Mouse (Mus musculus): ENCODE data around the gene Nxpe5. TPM values are rescaled to one million over a fixed set of nuclear protein-coding genes. Genes with fewer than 3 reads are reported as not detected.

Nxpe5 gene
- polyA plus RNA-seq (2014; fragmentation: Nextera tagmentation; extraction: Ambion mirVana) = not detected in 2 replicates

DNA sequence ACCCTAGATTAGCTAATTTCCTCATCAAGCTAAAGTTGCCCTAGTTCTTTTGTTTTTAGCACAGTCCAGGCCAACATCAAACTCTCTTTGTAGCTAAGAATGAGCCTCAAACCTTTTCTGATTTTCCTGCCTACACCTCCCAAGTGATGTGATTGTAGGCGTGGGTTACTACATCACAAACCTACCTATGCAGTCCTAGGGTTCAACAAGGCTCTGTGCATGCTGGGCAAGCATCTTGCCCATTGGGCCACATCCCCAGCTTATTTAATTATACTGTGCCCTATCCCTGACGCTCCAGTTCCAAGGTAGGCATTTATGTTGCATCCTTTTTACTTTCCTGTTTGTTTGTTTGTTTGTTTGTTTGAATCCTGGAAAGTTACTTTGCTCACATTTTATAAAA is at the start of gene Nxpe5:
Nxpe5 (plus strand) TSS at position 199 of the 400 bp plus-strand sequence.
- 57% methylated on average over 2 of the region's 2 CpGs for WGBS
- no peak for ATAC-seq (ENCODE audit: insufficient number of reproducible peaks, insufficient read depth, low FRiP score, low read depth)

DNA sequence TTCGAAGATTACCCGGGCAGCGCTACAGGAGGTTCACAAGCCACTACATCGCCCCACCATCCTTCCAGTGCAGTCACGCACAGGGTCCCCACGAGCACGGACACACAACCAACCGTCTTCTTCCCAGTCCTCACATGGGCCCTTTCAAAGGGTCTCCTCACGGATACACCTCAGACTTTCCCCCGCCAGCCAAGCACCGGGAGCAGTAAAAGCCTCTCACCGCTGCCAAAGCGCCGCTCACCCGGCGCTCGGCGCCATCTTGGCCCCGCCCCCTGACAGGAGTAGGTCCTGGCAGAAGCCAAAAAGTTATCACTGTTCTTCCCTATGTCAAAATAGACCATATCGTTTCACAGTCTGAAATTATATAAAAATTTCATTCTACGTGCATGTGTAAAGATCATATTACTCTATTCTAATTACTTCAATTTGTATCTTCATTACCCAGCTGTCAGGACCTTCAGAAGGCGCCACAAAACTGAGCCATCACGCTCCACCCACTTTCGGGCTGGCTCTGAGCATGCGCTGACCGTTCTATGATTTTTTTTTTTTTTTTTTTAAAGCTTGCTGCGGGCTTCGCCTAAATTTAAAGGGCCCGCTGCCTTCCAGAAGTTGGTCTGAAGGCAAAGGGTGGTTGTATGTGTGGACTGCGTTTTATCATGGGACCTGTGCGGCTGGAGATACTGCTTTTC is 38.6 kb upstream of the Nxpe5 start, which contains the start of the genes Taf6 and Cnpy4:
Taf6 (minus strand) TSS at position 502 of the 689 bp plus-strand sequence.
Cnpy4 (plus strand) TSS at position 536 of the 689 bp plus-strand sequence.
- under 1% methylated on average over 31 of the region's 31 CpGs for WGBS
- peak; percentile 84 for ATAC-seq (ENCODE audit: insufficient number of reproducible peaks, insufficient read depth, low FRiP score, low read depth)
- Histone ChIP-seq H3K9me3 (ENCODE audit: control insufficient read depth, low read depth, low read length) (no peaks in the 10 kb centered on the region), H3K4me2 (replicated peaks; ENCODE audit: low read depth, low read length) (peak within 1 kb of the TSS; percentile 72), H3K9ac (replicated peaks; ENCODE audit: low read depth, low read length) (peak within 1 kb of the TSS; percentile 75), H3K4me3 (ENCODE audit: low read depth, low read length) (peak within 1 kb of the TSS; percentile 70), H3K27me3 (ENCODE audit: control insufficient read depth, insufficient read depth, low read length) (no peaks in the 10 kb centered on the region), H3K4me1 (ENCODE audit: control insufficient read depth, insufficient read depth, low read length) (peaks cover 8% of the 10 kb centered on the region; the same call in 1 of the 2 replicates), H3K27ac (ENCODE audit: low read length) (peak within 1 kb of the TSS; percentile 76), H3K36me3 (ENCODE audit: control insufficient read depth, insufficient read depth, low read length) (peaks cover 16% of the 10 kb centered on the region)

More for the DNA sequence above, at the start of gene Nxpe5:
- no peaks in the 10 kb centered on the region for H3K9me3 ChIP-seq (ENCODE audit: control insufficient read depth, low read depth, low read length)
- no peak within 1 kb of the TSS for H3K4me2 ChIP-seq (replicated peaks; ENCODE audit: low read depth, low read length)
- no peak within 1 kb of the TSS for H3K9ac ChIP-seq (replicated peaks; ENCODE audit: low read depth, low read length)
- no peak within 1 kb of the TSS for H3K4me3 ChIP-seq (ENCODE audit: low read depth, low read length)
- no peaks in the 10 kb centered on the region for H3K36me3 ChIP-seq (ENCODE audit: control insufficient read depth, insufficient read depth, low read length)
- no peaks in the 10 kb centered on the region for H3K4me1 ChIP-seq (ENCODE audit: control insufficient read depth, insufficient read depth, low read length)
- no peak within 1 kb of the TSS for H3K27ac ChIP-seq (ENCODE audit: low read length)
- H3K27me3 ChIP-seq (ENCODE audit: control insufficient read depth, insufficient read depth, low read length) = no peaks in the 10 kb centered on the region

DNA sequence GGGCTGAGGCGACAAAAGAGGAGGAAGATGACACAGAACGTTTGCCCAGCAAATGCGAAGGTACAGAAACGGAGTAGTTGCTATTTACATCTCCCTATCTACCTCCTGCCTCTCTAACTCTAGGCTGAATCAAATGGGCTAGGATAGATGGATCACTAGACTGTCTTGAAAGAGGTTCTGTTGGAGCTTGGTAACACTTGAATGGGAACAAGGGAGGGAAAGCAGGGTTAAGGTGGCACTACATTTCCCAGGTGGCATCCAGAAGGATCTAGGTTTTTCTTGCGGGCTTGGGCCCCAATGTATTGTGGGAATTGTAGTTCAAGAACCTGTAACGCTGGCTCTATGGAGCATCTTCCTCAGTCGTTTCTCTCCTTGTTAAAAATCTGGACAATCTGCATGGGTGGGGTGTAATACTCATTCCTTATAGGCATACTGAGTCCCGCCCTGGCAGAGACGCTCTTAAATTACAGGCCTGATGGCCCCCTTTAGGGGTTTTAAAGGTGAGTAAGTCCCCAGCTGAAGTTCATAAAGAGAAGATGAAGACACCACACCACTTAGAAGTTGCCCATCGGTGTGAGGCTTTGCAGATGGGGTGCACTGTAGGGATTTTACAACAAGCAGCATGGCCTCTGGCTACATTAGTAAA is 37.9 kb upstream of the Nxpe5 start:
- peak overlapping the region; percentile 70 for H3K4me3 ChIP-seq (ENCODE audit: low read depth, low read length)
- H3K4me2 ChIP-seq (replicated peaks; ENCODE audit: low read depth, low read length) = peak overlapping the region; percentile 72
- peaks cover 8% of the 10 kb centered on the region; the same call in 1 of the 2 replicates for H3K4me1 ChIP-seq (ENCODE audit: control insufficient read depth, insufficient read depth, low read length)
- peak; percentile 85 for ATAC-seq (ENCODE audit: insufficient number of reproducible peaks, insufficient read depth, low FRiP score, low read depth)
- peaks cover 13% of the 10 kb centered on the region for H3K36me3 ChIP-seq (ENCODE audit: control insufficient read depth, insufficient read depth, low read length)
- 0% methylated on average over 10 of the region's 10 CpGs for WGBS
- peak overlapping the region; percentile 76; the same call in 1 of the 2 replicates for H3K27ac ChIP-seq (ENCODE audit: low read length)
- H3K9ac ChIP-seq (replicated peaks; ENCODE audit: low read depth, low read length) = peak overlapping the region; percentile 75
- H3K27me3 ChIP-seq (ENCODE audit: control insufficient read depth, insufficient read depth, low read length) = no peaks in the 10 kb centered on the region
- H3K9me3 ChIP-seq (ENCODE audit: control insufficient read depth, low read depth, low read length) = no peaks in the 10 kb centered on the region

DNA sequence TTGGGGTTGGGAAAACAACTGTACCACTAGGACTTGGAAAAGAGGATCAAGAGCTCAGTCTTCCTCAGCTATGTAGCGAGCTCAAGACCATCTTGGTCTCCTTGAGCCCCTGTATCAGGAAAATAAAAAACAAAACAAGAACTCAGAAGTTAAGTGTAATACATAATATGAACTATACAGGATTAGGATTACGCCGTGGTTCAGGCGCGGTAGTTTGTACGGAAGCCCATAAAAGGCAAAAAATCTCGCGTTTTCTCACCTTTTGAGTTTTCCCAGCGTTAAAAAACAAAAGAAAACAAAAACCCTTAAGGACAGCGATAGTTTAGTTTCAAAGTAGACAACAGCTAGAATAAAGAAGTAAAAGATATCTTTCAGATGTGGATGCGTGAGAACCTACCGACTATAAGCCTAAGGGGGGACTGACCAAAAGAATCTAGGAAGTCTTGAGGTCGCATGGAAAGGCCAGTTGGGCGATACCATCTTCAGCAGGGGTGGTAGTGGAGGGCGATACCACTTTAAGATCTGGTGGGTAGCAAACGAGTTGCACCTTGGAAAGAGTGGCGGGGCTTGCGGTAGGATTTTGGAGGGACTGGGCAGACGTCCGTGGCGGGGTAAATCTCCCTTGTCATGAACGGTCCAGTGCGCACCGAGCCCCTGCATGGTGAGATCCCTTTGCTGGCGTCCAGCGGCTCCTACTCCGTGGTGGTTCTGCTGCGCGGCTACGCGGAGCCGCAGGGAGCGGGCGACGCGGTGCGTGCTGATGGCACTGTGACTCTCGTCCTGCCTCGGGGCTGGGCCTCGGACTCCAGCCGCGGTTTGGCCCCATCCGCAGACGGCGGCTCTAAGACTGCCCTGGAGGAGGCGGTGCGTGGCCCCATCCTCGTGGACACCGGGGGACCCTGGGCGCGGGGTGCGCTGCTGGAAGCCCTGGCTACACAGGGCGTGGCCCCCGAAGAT is 31.6 kb upstream of the Nxpe5 start, which contains the start of gene Mblac1:
Mblac1 (plus strand) TSS at position 544 of the 957 bp plus-strand sequence.
- Histone ChIP-seq H3K27me3 (ENCODE audit: control insufficient read depth, insufficient read depth, low read length) (no peaks in the 10 kb centered on the region), H3K9ac (replicated peaks; ENCODE audit: low read depth, low read length) (peak within 1 kb of the TSS; percentile 83), H3K36me3 (ENCODE audit: control insufficient read depth, insufficient read depth, low read length) (0 out of 2 replicates have a peak, but pooled peaks cover 4% of the 10 kb centered on the region), H3K27ac (ENCODE audit: low read length) (peak within 1 kb of the TSS; percentile 84), H3K4me3 (ENCODE audit: low read depth, low read length) (peak within 1 kb of the TSS; percentile 73), H3K9me3 (ENCODE audit: control insufficient read depth, low read depth, low read length) (no peaks in the 10 kb centered on the region), H3K4me2 (replicated peaks; ENCODE audit: low read depth, low read length) (peak within 1 kb of the TSS; percentile 91), H3K4me1 (ENCODE audit: control insufficient read depth, insufficient read depth, low read length) (peaks cover 3% of the 10 kb centered on the region; the same call in 1 of the 2 replicates)
- ATAC-seq (ENCODE audit: insufficient number of reproducible peaks, insufficient read depth, low FRiP score, low read depth) = peak; percentile 79; the same call in 1 of the 2 replicates
- 7% methylated on average over 52 of the region's 54 CpGs for WGBS

DNA sequence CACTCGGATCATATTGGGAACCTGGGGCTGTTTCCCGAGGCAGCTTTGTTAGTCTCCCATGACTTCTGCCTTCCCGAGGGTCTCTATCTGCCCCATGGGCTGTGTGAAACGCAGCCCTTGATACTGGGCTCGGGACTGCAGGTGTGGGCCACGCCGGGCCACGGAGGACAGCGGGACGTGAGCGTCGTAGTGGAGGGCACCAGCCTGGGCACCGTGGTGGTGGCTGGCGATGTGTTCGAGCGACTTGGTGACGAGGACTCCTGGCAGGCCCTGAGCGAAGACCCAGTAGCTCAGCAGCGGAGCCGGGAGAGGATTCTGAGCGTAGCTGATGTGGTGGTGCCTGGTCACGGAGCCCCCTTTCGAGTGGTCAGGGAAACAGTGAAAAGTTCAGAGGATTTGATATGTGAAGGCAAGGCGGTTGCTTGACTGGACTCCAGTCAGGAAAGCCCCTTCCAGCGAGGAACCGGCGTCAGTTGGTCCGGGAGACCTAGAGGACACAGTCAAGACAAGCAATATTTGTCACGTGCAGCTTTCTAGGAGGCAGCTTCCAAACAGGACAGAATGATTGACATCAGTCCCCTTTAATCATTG is 30.8 kb upstream of the Nxpe5 start:
- H3K4me3 ChIP-seq (ENCODE audit: low read depth, low read length) = peak overlapping the region; percentile 73
- H3K9ac ChIP-seq (replicated peaks; ENCODE audit: low read depth, low read length) = peak overlapping the region; percentile 83
- ATAC-seq (ENCODE audit: insufficient number of reproducible peaks, insufficient read depth, low FRiP score, low read depth) = peak; percentile 73
- H3K9me3 ChIP-seq (ENCODE audit: control insufficient read depth, low read depth, low read length) = no peaks in the 10 kb centered on the region
- no peaks in the 10 kb centered on the region for H3K27me3 ChIP-seq (ENCODE audit: control insufficient read depth, insufficient read depth, low read length)
- 0 out of 2 replicates have a peak, but pooled peaks cover 4% of the 10 kb centered on the region for H3K36me3 ChIP-seq (ENCODE audit: control insufficient read depth, insufficient read depth, low read length)
- WGBS = 4% methylated on average over 29 of the region's 29 CpGs
- H3K27ac ChIP-seq (ENCODE audit: low read length) = peak overlapping the region; percentile 84
- peak overlapping the region; percentile 91 for H3K4me2 ChIP-seq (replicated peaks; ENCODE audit: low read depth, low read length)
- H3K4me1 ChIP-seq (ENCODE audit: control insufficient read depth, insufficient read depth, low read length) = peaks cover 3% of the 10 kb centered on the region; the same call in 1 of the 2 replicates

DNA sequence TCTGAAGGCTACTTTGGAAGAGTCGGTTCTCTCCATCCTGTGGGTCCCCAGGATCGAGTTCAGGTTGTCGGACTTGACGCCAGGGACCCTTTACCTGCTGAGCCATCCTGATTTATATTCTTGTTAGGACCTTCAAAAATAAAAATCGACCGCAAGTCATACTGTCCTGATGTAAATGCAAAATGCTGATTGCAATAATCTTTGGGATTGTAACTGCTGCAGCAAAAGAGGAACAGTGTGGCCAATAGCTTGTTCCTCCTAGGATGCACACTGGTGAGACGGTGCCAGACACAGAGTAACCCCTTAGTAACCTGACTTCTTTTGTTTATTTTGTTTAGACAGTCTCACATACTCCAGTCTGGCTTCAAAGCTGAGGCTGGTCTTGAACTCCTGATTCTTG is 30.2 kb upstream of the Nxpe5 start:
- no peak for ATAC-seq (ENCODE audit: insufficient number of reproducible peaks, insufficient read depth, low FRiP score, low read depth)
- 0 out of 2 replicates have a peak overlapping the region, but pooled peaks have one; percentile 73 for H3K4me3 ChIP-seq (ENCODE audit: low read depth, low read length)
- H3K4me1 ChIP-seq (ENCODE audit: control insufficient read depth, insufficient read depth, low read length) = peaks cover 3% of the 10 kb centered on the region; the same call in 1 of the 2 replicates
- H3K36me3 ChIP-seq (ENCODE audit: control insufficient read depth, insufficient read depth, low read length) = 0 out of 2 replicates have a peak, but pooled peaks cover 4% of the 10 kb centered on the region
- peak overlapping the region; percentile 91 for H3K4me2 ChIP-seq (replicated peaks; ENCODE audit: low read depth, low read length)
- H3K27ac ChIP-seq (ENCODE audit: low read length) = no peak overlapping the region
- no peaks in the 10 kb centered on the region for H3K9me3 ChIP-seq (ENCODE audit: control insufficient read depth, low read depth, low read length)
- no peaks in the 10 kb centered on the region for H3K27me3 ChIP-seq (ENCODE audit: control insufficient read depth, insufficient read depth, low read length)
- H3K9ac ChIP-seq (replicated peaks; ENCODE audit: low read depth, low read length) = 0 out of 2 replicates have a peak overlapping the region, but pooled peaks have one; percentile 1
- 77% methylated on average over 7 of the region's 7 CpGs for WGBS

DNA sequence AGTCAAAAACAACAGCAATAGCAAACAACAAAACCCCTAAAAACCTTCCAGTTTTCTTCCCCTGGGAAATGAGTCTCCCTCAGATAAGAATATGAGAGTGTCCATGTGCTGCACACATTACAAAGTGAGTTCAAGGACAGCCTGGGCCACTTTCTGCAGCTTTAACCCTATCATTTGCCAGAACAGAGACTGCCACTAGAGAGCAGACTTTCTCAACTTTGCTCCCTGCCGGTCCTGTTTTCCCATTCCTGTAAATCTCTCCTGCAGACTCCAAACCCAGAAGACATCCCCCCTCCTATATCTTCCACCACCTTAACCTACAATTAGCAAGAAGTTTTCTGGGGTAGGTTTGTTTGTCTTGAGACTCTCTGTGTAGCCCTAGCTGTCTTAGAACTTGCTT is 26.1 kb upstream of the Nxpe5 start:
- Histone ChIP-seq H3K4me2 (replicated peaks; ENCODE audit: low read depth, low read length) (no peak overlapping the region), H3K9me3 (ENCODE audit: control insufficient read depth, low read depth, low read length) (no peaks in the 10 kb centered on the region), H3K27ac (ENCODE audit: low read length) (no peak overlapping the region), H3K36me3 (ENCODE audit: control insufficient read depth, insufficient read depth, low read length) (no peaks in the 10 kb centered on the region), H3K9ac (replicated peaks; ENCODE audit: low read depth, low read length) (no peak overlapping the region), H3K4me1 (ENCODE audit: control insufficient read depth, insufficient read depth, low read length) (peaks cover 3% of the 10 kb centered on the region; the same call in 1 of the 2 replicates), H3K27me3 (ENCODE audit: control insufficient read depth, insufficient read depth, low read length) (no peaks in the 10 kb centered on the region), H3K4me3 (ENCODE audit: low read depth, low read length) (no peak overlapping the region)
- ATAC-seq (ENCODE audit: insufficient number of reproducible peaks, insufficient read depth, low FRiP score, low read depth) = no peak
- 9% methylated on average over 1 of the region's 1 CpGs for WGBS

Measured in stomach, embryonic 14.5 days (tissue).